Mouse (Mus musculus): ENCODE measurements around the gene Slc26a8. TPM values are rescaled to one million over a fixed set of nuclear protein-coding genes. Genes with fewer than 3 reads are reported as not detected.

The Slc26a8 gene
- polyA plus RNA-seq, 2 experiments = 0.77 to 2.6 TPM

GRCm38 (mm10) chr17:28643697-28644096, 46.3 kb downstream of the Slc26a8 start:
- no peak overlapping the region for H3K27ac ChIP-seq (replicated peaks; ENCODE audit: low read depth, low read length)
- no peak for ATAC-seq (ENCODE audit: low FRiP score, low read depth)
- no peak for DNase-seq (ENCODE audit: low spot score)

GRCm38 (mm10) chr17:28640113-28640512, 49.9 kb downstream of the Slc26a8 start:
- H3K9me3 ChIP-seq (ENCODE audit: control insufficient read depth, low read length) = no peaks in the 10 kb centered on the region
- no peak for ATAC-seq (ENCODE audit: low FRiP score, low read depth)
- no peaks in the 10 kb centered on the region for H3K36me3 ChIP-seq (ENCODE audit: control insufficient read depth, insufficient read depth, low read length)
- 83% methylated on average over 3 of the region's 3 CpGs for WGBS
- TF ChIP-seq POLR2A (IDR thresholded peaks at IDR 0.05; ENCODE audit: borderline replicate concordance, extremely low read depth, insufficient read depth, insufficient read length) = no peak
- no peak for DNase-seq (ENCODE audit: low spot score)
- no peaks in the 10 kb centered on the region for H3K4me1 ChIP-seq (ENCODE audit: control insufficient read depth, insufficient read depth, low read length)
- H3K9ac ChIP-seq (ENCODE audit: low read depth, low read length, severe bottlenecking) = no peak overlapping the region
- no peaks in the 10 kb centered on the region for H3K27me3 ChIP-seq (ENCODE audit: control insufficient read depth, insufficient read depth, low read length)
- no peak overlapping the region for H3K4me3 ChIP-seq (replicated peaks; ENCODE audit: low read length)
- no peak overlapping the region for H3K4me2 ChIP-seq (replicated peaks; ENCODE audit: low read depth, low read length, severe bottlenecking)
- no peak overlapping the region for H3K27ac ChIP-seq (replicated peaks; ENCODE audit: low read depth, low read length)

More at GRCm38 (mm10) chr17:28643697-28644096, 46.3 kb downstream of the Slc26a8 start:
- Histone ChIP-seq H3K9ac (ENCODE audit: low read depth, low read length, severe bottlenecking) (no peak overlapping the region), H3K4me1 (ENCODE audit: control insufficient read depth, insufficient read depth, low read length) (no peaks in the 10 kb centered on the region), H3K4me2 (replicated peaks; ENCODE audit: low read depth, low read length, severe bottlenecking) (no peak overlapping the region), H3K36me3 (ENCODE audit: control insufficient read depth, insufficient read depth, low read length) (no peaks in the 10 kb centered on the region), H3K9me3 (ENCODE audit: control insufficient read depth, low read length) (no peaks in the 10 kb centered on the region), H3K4me3 (replicated peaks; ENCODE audit: low read length) (no peak overlapping the region), H3K27me3 (ENCODE audit: control insufficient read depth, insufficient read depth, low read length) (no peaks in the 10 kb centered on the region)
- 42% methylated on average over 3 of the region's 3 CpGs for WGBS
- no peak for TF ChIP-seq POLR2A (IDR thresholded peaks at IDR 0.05; ENCODE audit: borderline replicate concordance, extremely low read depth, insufficient read depth, insufficient read length)

- no peaks in the 10 kb centered on the region for H3K36me3 ChIP-seq (ENCODE audit: control insufficient read depth, insufficient read depth, low read length)
- peak; percentile 28 for DNase-seq (ENCODE audit: low spot score)
- H3K4me1 ChIP-seq (ENCODE audit: control insufficient read depth, insufficient read depth, low read length) = no peaks in the 10 kb centered on the region
- no peak overlapping the region for H3K27ac ChIP-seq (replicated peaks; ENCODE audit: low read depth, low read length)
- no peak for ATAC-seq (ENCODE audit: low FRiP score, low read depth)
- no peak overlapping the region for H3K4me3 ChIP-seq (replicated peaks; ENCODE audit: low read length)
- no peak overlapping the region for H3K9ac ChIP-seq (ENCODE audit: low read depth, low read length, severe bottlenecking)
- TF ChIP-seq POLR2A (IDR thresholded peaks at IDR 0.05; ENCODE audit: borderline replicate concordance, extremely low read depth, insufficient read depth, insufficient read length) = no peak
- H3K9me3 ChIP-seq (ENCODE audit: control insufficient read depth, low read length) = no peaks in the 10 kb centered on the region
- no peaks in the 10 kb centered on the region for H3K27me3 ChIP-seq (ENCODE audit: control insufficient read depth, insufficient read depth, low read length)
- H3K4me2 ChIP-seq (replicated peaks; ENCODE audit: low read depth, low read length, severe bottlenecking) = no peak overlapping the region
- 82% methylated on average over 7 of the region's 7 CpGs for WGBS
These were observed 52.0 kb downstream of the Slc26a8 start for GRCm38 (mm10) chr17:28637711-28638690.

GRCm38 (mm10) chr17:28635842-28636241, 54.2 kb downstream of the Slc26a8 start:
- Histone ChIP-seq H3K4me3 (replicated peaks; ENCODE audit: low read length) (no peak overlapping the region), H3K27me3 (ENCODE audit: control insufficient read depth, insufficient read depth, low read length) (no peaks in the 10 kb centered on the region), H3K9ac (ENCODE audit: low read depth, low read length, severe bottlenecking) (no peak overlapping the region), H3K27ac (replicated peaks; ENCODE audit: low read depth, low read length) (no peak overlapping the region), H3K36me3 (ENCODE audit: control insufficient read depth, insufficient read depth, low read length) (no peaks in the 10 kb centered on the region), H3K9me3 (ENCODE audit: control insufficient read depth, low read length) (no peaks in the 10 kb centered on the region), H3K4me1 (ENCODE audit: control insufficient read depth, insufficient read depth, low read length) (no peaks in the 10 kb centered on the region), H3K4me2 (replicated peaks; ENCODE audit: low read depth, low read length, severe bottlenecking) (no peak overlapping the region)
- TF ChIP-seq POLR2A (IDR thresholded peaks at IDR 0.05; ENCODE audit: borderline replicate concordance, extremely low read depth, insufficient read depth, insufficient read length) = no peak
- 79% methylated on average over 5 of the region's 5 CpGs for WGBS
- DNase-seq (ENCODE audit: low spot score) (no peak), ATAC-seq (ENCODE audit: low FRiP score, low read depth) (no peak)

- Histone ChIP-seq H3K9ac (ENCODE audit: low read depth, low read length, severe bottlenecking) (no peak overlapping the region), H3K4me1 (ENCODE audit: control insufficient read depth, insufficient read depth, low read length) (no peaks in the 10 kb centered on the region), H3K4me2 (replicated peaks; ENCODE audit: low read depth, low read length, severe bottlenecking) (no peak overlapping the region), H3K36me3 (ENCODE audit: control insufficient read depth, insufficient read depth, low read length) (no peaks in the 10 kb centered on the region), H3K27ac (replicated peaks; ENCODE audit: low read depth, low read length) (no peak overlapping the region), H3K4me3 (replicated peaks; ENCODE audit: low read length) (no peak overlapping the region), H3K27me3 (ENCODE audit: control insufficient read depth, insufficient read depth, low read length) (no peaks in the 10 kb centered on the region), H3K9me3 (ENCODE audit: control insufficient read depth, low read length) (no peaks in the 10 kb centered on the region)
- ATAC-seq (ENCODE audit: low FRiP score, low read depth) (no peak), DNase-seq (ENCODE audit: low spot score) (no peak)
- WGBS = 40% methylated on average over 3 of the region's 3 CpGs
- TF ChIP-seq POLR2A (IDR thresholded peaks at IDR 0.05; ENCODE audit: borderline replicate concordance, extremely low read depth, insufficient read depth, insufficient read length) = no peak
These were observed 60.9 kb downstream of the Slc26a8 start for GRCm38 (mm10) chr17:28629125-28629524.
